Mouse (Mus musculus) heart, postnatal 0 days (tissue): Measurements from ENCODE around the gene Alkbh6.

Experiments used
- CTCF ChIP-seq: IDR thresholded peaks from 2 replicates; pipeline ENCODE4 v1.5.1; 2016; ENCODE audit warnings: antibody characterized with exemption, control low read depth, low read depth
- EP300 ChIP-seq: IDR thresholded peaks from 2 replicates; pipeline ENCODE4 v1.6.1; 2016; ENCODE audit warnings: antibody characterized with exemption, low read depth

DNA sequence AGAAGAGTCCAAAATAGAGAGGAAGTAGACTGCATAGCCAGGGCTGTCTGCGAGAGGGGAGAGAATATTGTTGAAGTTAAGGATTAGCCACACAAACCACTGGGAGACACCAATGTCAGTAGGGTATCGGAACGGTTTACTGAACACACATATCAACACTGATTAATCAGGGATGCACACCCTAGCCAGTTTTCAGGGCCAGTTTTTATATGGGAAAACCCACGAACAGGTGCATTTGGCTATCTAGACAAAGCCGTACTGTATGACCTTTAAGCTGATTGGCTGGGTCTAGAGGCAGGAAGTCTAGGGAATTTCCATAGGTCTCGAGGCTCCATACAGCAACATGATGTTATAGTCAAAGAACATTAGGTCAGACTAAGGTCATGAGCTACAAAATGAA, 14.3 kb downstream of the Alkbh6 start:
- TF ChIP-seq CTCF (no peak), EP300 (no peak)
